ENCODE assay signal across 35 mouse cellular contexts in the genomic region with DNA sequence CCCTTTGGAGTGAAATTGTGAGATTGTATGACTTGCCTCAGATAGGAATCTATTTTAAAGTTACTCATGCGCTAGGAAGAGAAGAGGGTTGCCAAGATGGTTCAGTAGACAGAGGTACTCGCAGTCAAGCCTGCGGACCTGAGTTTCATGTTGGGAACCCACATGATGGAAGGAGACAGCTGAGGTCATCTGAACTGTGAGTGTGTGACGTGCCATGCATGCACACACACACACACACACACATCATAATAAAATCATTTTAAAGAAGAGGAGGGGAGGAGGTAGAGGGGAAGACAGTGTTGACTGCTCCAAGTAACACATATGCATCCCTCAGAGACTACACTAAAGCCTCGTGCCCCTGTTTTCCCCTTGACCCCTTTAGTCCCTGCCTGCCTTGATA.
"Had no signal": no experiment of that assay in that cellular context is flagged by ENCODE, and none has a peak within 500 bp of the region (broad histone marks: within the 10 kb centered on the region; RNA-seq: fewer than 3 reads in every experiment).

No protein-coding gene starts in this region.

- H3K9me3 ChIP-seq: heart, embryonic 10.5 days; heart, embryonic 13.5 days; heart, embryonic 15.5 days; hindbrain, embryonic 10.5 days; hindbrain, embryonic 12.5 days; hindbrain, embryonic 13.5 days; hindbrain, embryonic 15.5 days; intestine, embryonic 15.5 days; kidney, embryonic 15.5 days had no signal

- DNase-seq: heart, postnatal 10 days; heart, postnatal 14 days; heart, postnatal 36 days; heart, postnatal 4 days; kidney, adult 11 months; kidney, adult 18-20 months; kidney, adult 2 months; kidney, adult 9 months; kidney, postnatal 10 days; kidney, postnatal 14 days; kidney, postnatal 25 days; kidney, postnatal 36 days; kidney, postnatal 4 days; layer of hippocampus, adult 9-11 months; layer of hippocampus, postnatal 36 days had no signal

- H3K4me2 ChIP-seq: heart, embryonic 11.5 days; heart, embryonic 12.5 days; heart, embryonic 13.5 days; heart, embryonic 15.5 days; hindbrain, embryonic 12.5 days; hindbrain, embryonic 13.5 days; hindbrain, embryonic 14.5 days; hindbrain, embryonic 15.5 days; intestine, embryonic 15.5 days; kidney, embryonic 15.5 days had no signal

- H3K9ac ChIP-seq: heart, embryonic 12.5 days; heart, embryonic 13.5 days; heart, embryonic 15.5 days; hindbrain, embryonic 12.5 days; hindbrain, embryonic 13.5 days; hindbrain, embryonic 14.5 days; hindbrain, embryonic 15.5 days; intestine, embryonic 15.5 days; kidney, embryonic 15.5 days had no signal

- H3K4me1 ChIP-seq: heart, embryonic 12.5 days; heart, embryonic 13.5 days; heart, embryonic 15.5 days; kidney, embryonic 15.5 days had no signal

- H3K36me3 ChIP-seq: heart, embryonic 10.5 days; heart, embryonic 12.5 days; heart, embryonic 13.5 days; heart, embryonic 15.5 days; hindbrain, embryonic 10.5 days; hindbrain, embryonic 12.5 days; hindbrain, embryonic 13.5 days; hindbrain, embryonic 15.5 days; intestine, embryonic 15.5 days; kidney, embryonic 15.5 days had no signal

- H3K27ac ChIP-seq: heart, embryonic 10.5 days; heart, embryonic 13.5 days; heart, embryonic 15.5 days; hindbrain, embryonic 10.5 days; hindbrain, embryonic 12.5 days; hindbrain, embryonic 13.5 days; hindbrain, embryonic 14.5 days; hindbrain, embryonic 15.5 days; hindbrain, postnatal 0 days; intestine, embryonic 15.5 days; kidney, embryonic 15.5 days; kidney, postnatal 0 days; layer of hippocampus, adult 2 months; left cerebral cortex, adult 2 months had no signal

- ATAC-seq: hindbrain, embryonic 16.5 days; hindbrain, postnatal 0 days; inflammation-experienced regulatory T-cells, adult 6 months; intestine, embryonic 15.5 days; intestine, embryonic 16.5 days; intestine, postnatal 0 days had no signal

- H3K27me3 ChIP-seq: heart, embryonic 12.5 days; heart, embryonic 15.5 days; hindbrain, embryonic 12.5 days; hindbrain, embryonic 13.5 days; hindbrain, embryonic 15.5 days; intestine, embryonic 15.5 days; kidney, embryonic 15.5 days had no signal

- H3K4me3 ChIP-seq: heart, embryonic 10.5 days; heart, embryonic 12.5 days; heart, embryonic 13.5 days; heart, embryonic 15.5 days; hindbrain, embryonic 10.5 days; hindbrain, embryonic 12.5 days; hindbrain, embryonic 13.5 days; hindbrain, embryonic 15.5 days; intestine, embryonic 15.5 days; kidney, embryonic 15.5 days; layer of hippocampus, adult 2 months; left cerebral cortex, adult 2 months had no signal
